Mouse (Mus musculus) embryonic facial prominence, embryonic 10.5 days (tissue): Measurements from ENCODE around the gene Grid1. TPM values are rescaled to one million over a fixed set of nuclear protein-coding genes. Genes with fewer than 3 reads are reported as not detected.

ENCODE experiments used
- DNase-seq: peaks from one replicate; pipeline ENCODE4 v3.0.0-alpha.2; 2017; ENCODE audit warnings: low spot score
- H3K27ac ChIP-seq: fragments of 300-500 bp; sonication (generic); replicated peaks from 2 replicates; pipeline ENCODE4 v1.5.1; 2016; ENCODE audit warnings: mild to moderate bottlenecking
- H3K27me3 ChIP-seq: fragments of 300-500 bp; sonication (generic); replicated peaks from 2 replicates; pipeline ENCODE4 v1.6.1; 2016; ENCODE audit warnings: low read depth, mild to moderate bottlenecking; ENCODE audit not compliant: poor library complexity, severe bottlenecking
- H3K36me3 ChIP-seq: fragments of 300-500 bp; sonication (generic); replicated peaks from 2 replicates; pipeline ENCODE4 v1.6.1; 2016; ENCODE audit warnings: mild to moderate bottlenecking, moderate library complexity
- H3K4me1 ChIP-seq: fragments of 300-500 bp; sonication (generic); 2 replicates; pipeline ENCODE4 v1.6.1; 2016
- H3K4me3 ChIP-seq: fragments of 300-500 bp; sonication (generic); 2 replicates; pipeline ENCODE4 v1.5.1; 2016; ENCODE audit warnings: mild to moderate bottlenecking, moderate library complexity
- H3K9me3 ChIP-seq: fragments of 300-500 bp; sonication (generic); 2 replicates; pipeline ENCODE4 v1.6.1; 2016; ENCODE audit warnings: mild to moderate bottlenecking
- WGBS: fragments of 180-500 bp; shearing (Covaris S2); methylation state at CpG from one replicate; pipeline ENCODE4 v1.1.7; 2016; 5-methylcytosine and 5-hydroxymethylcytosine counted together
- polyA plus RNA-seq: library from polyadenylated mRNA; unstranded; fragments of >200 nt; fragmentation: Nextera tagmentation; extraction: Ambion mirVana; gene quantifications from 2 replicates; pipeline ENCODE4 v1.2.1, GENCODE M21; 2016

The Grid1 gene
- polyA plus RNA-seq, 1 experiment from 2014 or later, result 0.20 TPM

GRCm38 (mm10) chr14:34844166-34844565, 24.3 kb downstream of the Grid1 start:
- Histone ChIP-seq H3K27ac (no peak overlapping the region), H3K9me3 (no peaks in the 10 kb centered on the region), H3K36me3 (no peaks in the 10 kb centered on the region), H3K27me3 (no peaks in the 10 kb centered on the region), H3K4me3 (no peak overlapping the region), H3K4me1 (no peaks in the 10 kb centered on the region)
- DNase-seq, result no peak
- WGBS, result 91% methylated on average over 3 of the region's 3 CpGs

GRCm38 (mm10) chr14:34846799-34847198, 26.9 kb downstream of the Grid1 start:
- no peaks in the 10 kb centered on the region for H3K4me1 ChIP-seq
- H3K4me3 ChIP-seq, result no peak overlapping the region
- H3K9me3 ChIP-seq, result no peaks in the 10 kb centered on the region
- H3K36me3 ChIP-seq, result no peaks in the 10 kb centered on the region
- 66% methylated on average over 4 of the region's 4 CpGs for WGBS
- no peak overlapping the region for H3K27ac ChIP-seq
- H3K27me3 ChIP-seq, result no peaks in the 10 kb centered on the region
- DNase-seq, result no peak

DNA sequence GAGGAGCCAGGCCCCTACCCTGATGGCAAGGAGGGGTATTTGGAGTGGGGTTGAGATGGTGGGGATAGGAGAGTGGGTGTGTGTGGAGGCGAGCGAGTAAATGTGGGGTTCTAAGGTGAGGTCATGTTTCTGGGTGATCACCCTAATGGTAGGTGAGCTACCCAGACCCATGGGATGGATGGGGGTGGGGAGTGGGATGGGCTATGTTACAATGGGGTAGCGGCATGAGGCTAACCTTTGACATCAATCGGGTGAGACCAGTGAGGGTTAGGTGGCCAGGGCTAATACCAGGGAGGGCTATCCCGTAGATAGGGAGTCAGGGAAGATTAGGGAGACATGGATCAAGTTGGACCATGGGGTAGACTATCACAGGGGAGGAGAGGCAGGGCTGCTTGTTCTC, 27.7 kb downstream of the Grid1 start:
- WGBS, result 90% methylated on average over 5 of the region's 5 CpGs
- H3K27ac ChIP-seq, result no peak overlapping the region
- no peaks in the 10 kb centered on the region for H3K9me3 ChIP-seq
- DNase-seq, result no peak
- H3K27me3 ChIP-seq, result no peaks in the 10 kb centered on the region
- no peak overlapping the region for H3K4me3 ChIP-seq
- H3K36me3 ChIP-seq, result no peaks in the 10 kb centered on the region
- H3K4me1 ChIP-seq, result no peaks in the 10 kb centered on the region

GRCm38 (mm10) chr14:34860891-34861780, 41.2 kb downstream of the Grid1 start:
- Histone ChIP-seq H3K4me1 (no peaks in the 10 kb centered on the region), H3K4me3 (no peak overlapping the region), H3K9me3 (no peaks in the 10 kb centered on the region), H3K27ac (no peak overlapping the region), H3K27me3 (no peaks in the 10 kb centered on the region), H3K36me3 (no peaks in the 10 kb centered on the region)
- WGBS, result 75% methylated on average over 9 of the region's 9 CpGs
- no peak for DNase-seq

- 22% methylated on average over 5 of the region's 5 CpGs for WGBS
- Histone ChIP-seq H3K36me3 (no peaks in the 10 kb centered on the region), H3K4me1 (no peaks in the 10 kb centered on the region), H3K27ac (no peak overlapping the region), H3K4me3 (no peak overlapping the region), H3K27me3 (no peaks in the 10 kb centered on the region), H3K9me3 (no peaks in the 10 kb centered on the region)
- peak; percentile 79 for DNase-seq
These were observed 47.4 kb downstream of the Grid1 start for GRCm38 (mm10) chr14:34867266-34867665.

GRCm38 (mm10) chr14:34868513-34869260, 48.8 kb downstream of the Grid1 start:
- no peaks in the 10 kb centered on the region for H3K27me3 ChIP-seq
- H3K36me3 ChIP-seq, result no peaks in the 10 kb centered on the region
- no peaks in the 10 kb centered on the region for H3K4me1 ChIP-seq
- H3K4me3 ChIP-seq, result no peak overlapping the region
- no peak overlapping the region for H3K27ac ChIP-seq
- no peaks in the 10 kb centered on the region for H3K9me3 ChIP-seq
- DNase-seq, result no peak
- WGBS, result 83% methylated on average over 6 of the region's 6 CpGs

GRCm38 (mm10) chr14:34879996-34880395, 60.1 kb downstream of the Grid1 start:
- Histone ChIP-seq H3K4me1 (peaks cover 8% of the 10 kb centered on the region; the same call in 1 of the 2 replicates), H3K27me3 (no peaks in the 10 kb centered on the region; the same call in 1 of the 2 replicates), H3K27ac (no peak overlapping the region), H3K36me3 (no peaks in the 10 kb centered on the region), H3K4me3 (no peak overlapping the region), H3K9me3 (no peaks in the 10 kb centered on the region)
- DNase-seq, result no peak
- WGBS, result 40% methylated on average over 6 of the region's 6 CpGs

GRCm38 (mm10) chr14:34880431-34881421, 60.8 kb downstream of the Grid1 start:
- Histone ChIP-seq H3K36me3 (no peaks in the 10 kb centered on the region), H3K27ac (no peak overlapping the region), H3K9me3 (no peaks in the 10 kb centered on the region), H3K4me3 (no peak overlapping the region), H3K27me3 (no peaks in the 10 kb centered on the region; the same call in 1 of the 2 replicates), H3K4me1 (peaks cover 8% of the 10 kb centered on the region; the same call in 1 of the 2 replicates)
- DNase-seq, result no peak
- WGBS, result 26% methylated on average over 8 of the region's 8 CpGs

DNA sequence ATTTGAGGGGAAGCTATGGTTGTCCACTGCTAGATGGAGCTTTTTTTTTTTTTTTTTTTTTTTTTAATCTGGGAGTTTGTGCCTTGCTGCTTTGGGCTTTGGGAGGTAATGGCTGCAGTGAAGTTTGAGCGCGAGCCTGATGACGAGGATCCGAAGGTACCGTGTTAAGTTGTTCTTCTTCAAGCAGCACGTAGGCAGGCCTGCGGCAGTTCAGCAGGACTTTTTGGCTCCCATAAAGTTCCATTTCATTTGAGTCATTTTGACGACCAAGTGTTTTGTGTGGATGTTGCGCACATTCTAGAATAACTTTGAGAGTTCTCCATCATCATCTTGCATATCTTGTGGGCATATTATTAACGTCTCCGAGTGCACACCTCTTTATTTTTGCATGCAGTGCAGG, 64.3 kb downstream of the Grid1 start:
- no peak for DNase-seq
- Histone ChIP-seq H3K36me3 (no peaks in the 10 kb centered on the region), H3K4me3 (no peak overlapping the region), H3K27me3 (no peaks in the 10 kb centered on the region; the same call in 1 of the 2 replicates), H3K27ac (no peak overlapping the region), H3K4me1 (0 out of 2 replicates have a peak, but pooled peaks cover 3% of the 10 kb centered on the region), H3K9me3 (no peaks in the 10 kb centered on the region)
- 95% methylated on average over 11 of the region's 11 CpGs for WGBS

DNA sequence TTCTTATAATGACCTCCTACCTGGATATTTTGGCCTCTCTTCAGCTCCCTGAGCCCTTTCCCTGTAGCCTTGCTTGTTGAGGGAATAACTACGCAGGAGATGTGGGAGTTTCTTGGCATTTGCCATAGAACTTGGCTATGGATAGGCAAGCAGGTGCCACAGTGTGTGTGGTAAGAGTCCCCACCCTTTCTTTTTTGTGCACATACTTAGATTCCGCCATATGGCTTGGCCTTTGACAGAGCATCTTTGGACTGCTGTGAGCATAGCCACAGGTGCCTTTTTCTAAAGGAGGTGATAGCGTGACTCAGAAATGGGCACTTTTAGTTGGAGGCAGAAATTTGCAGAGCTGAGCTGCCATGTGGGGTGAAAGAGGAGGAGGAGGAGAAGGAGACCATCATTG, 64.7 kb downstream of the Grid1 start:
- H3K27me3 ChIP-seq, result no peaks in the 10 kb centered on the region; the same call in 1 of the 2 replicates
- WGBS, result 89% methylated on average over 3 of the region's 3 CpGs
- no peak for DNase-seq
- H3K36me3 ChIP-seq, result no peaks in the 10 kb centered on the region
- no peak overlapping the region for H3K27ac ChIP-seq
- H3K4me3 ChIP-seq, result no peak overlapping the region
- no peaks in the 10 kb centered on the region for H3K9me3 ChIP-seq
- 0 out of 2 replicates have a peak, but pooled peaks cover 3% of the 10 kb centered on the region for H3K4me1 ChIP-seq

DNA sequence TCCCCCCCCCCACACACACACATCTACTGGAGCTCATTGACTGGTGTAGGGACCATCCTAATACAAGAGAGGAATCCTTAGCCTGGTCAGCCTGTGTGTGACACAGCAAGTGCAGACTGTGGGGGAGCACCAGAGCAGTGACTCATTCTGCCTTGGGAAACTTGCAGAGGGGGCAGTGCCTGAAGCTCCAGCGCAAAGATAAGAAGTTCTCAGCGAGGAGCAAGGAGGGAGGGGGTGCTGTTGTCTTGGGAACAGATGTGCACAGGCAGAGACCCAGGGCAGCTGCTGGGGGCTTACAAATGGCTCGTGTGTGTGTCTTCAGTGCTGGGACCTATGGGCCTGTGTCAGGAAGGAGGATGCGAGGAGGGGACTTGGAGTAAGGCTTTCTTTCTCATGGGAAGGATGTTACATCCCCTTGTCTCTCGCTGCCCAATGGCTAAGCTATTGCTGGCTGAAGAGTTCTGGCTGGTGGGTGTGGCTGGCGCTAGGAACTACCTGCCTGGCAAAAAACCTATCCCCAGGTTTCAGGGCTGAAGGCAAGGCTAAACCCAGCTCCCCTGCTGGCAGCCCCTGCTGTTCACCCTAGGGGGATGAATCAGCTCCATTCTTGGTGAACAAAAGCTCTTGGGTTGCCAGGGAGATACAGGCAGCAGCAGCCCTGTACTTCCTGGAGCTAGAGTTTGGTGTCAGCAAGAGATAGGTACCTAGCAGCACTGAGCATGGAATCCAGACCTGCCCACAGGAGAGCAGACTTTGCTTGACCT, 72.0 kb downstream of the Grid1 start:
- H3K27ac ChIP-seq, result no peak overlapping the region
- peaks cover 20% of the 10 kb centered on the region for H3K4me1 ChIP-seq
- peaks cover 38% of the 10 kb centered on the region for H3K27me3 ChIP-seq
- WGBS, result 4% methylated on average over 6 of the region's 6 CpGs
- H3K36me3 ChIP-seq, result no peaks in the 10 kb centered on the region
- DNase-seq, result no peak
- H3K4me3 ChIP-seq, result no peak overlapping the region
- H3K9me3 ChIP-seq, result no peaks in the 10 kb centered on the region
